Mouse (Mus musculus): ENCODE data around the gene Spaca4. TPM values are rescaled to one million over a fixed set of nuclear protein-coding genes. Genes with fewer than 3 reads are reported as not detected.

The Spaca4 gene
- polyA plus RNA-seq, 2 experiments: not detected

- no peak for ATAC-seq (ENCODE audit: low FRiP score, low read depth)
- no peak within 1 kb of the TSS for H3K4me2 ChIP-seq (replicated peaks; ENCODE audit: low read depth, low read length, severe bottlenecking)
- no peaks in the 10 kb centered on the region for H3K36me3 ChIP-seq (ENCODE audit: control insufficient read depth, insufficient read depth, low read length)
- H3K9me3 ChIP-seq (ENCODE audit: control insufficient read depth, low read length): no peaks in the 10 kb centered on the region
- no peaks in the 10 kb centered on the region for H3K27me3 ChIP-seq (ENCODE audit: control insufficient read depth, insufficient read depth, low read length)
- H3K27ac ChIP-seq (replicated peaks; ENCODE audit: low read depth, low read length): no peak within 1 kb of the TSS
- peaks cover 4% of the 10 kb centered on the region; the same call in 1 of the 2 replicates for H3K4me1 ChIP-seq (ENCODE audit: control insufficient read depth, insufficient read depth, low read length)
- peak within 1 kb of the TSS; percentile 16; the same call in 1 of the 2 replicates for H3K9ac ChIP-seq (ENCODE audit: low read depth, low read length, severe bottlenecking)
- H3K4me3 ChIP-seq (replicated peaks; ENCODE audit: low read length): no peak within 1 kb of the TSS
- no peak for DNase-seq (ENCODE audit: low spot score)
- 68% methylated on average over 7 of the region's 7 CpGs for WGBS
- TF ChIP-seq POLR2A (IDR thresholded peaks at IDR 0.05; ENCODE audit: borderline replicate concordance, extremely low read depth, insufficient read depth, insufficient read length): no peak
These were observed 42.1 kb downstream of the Spaca4 start, which contains the start of gene Ntn5 for GRCm38 (mm10) chr7:45683396-45684050. Gene Ntn5, plus strand, starts transcription at chr7:45684022.

- DNase-seq (ENCODE audit: low spot score) (peak; percentile 88), ATAC-seq (ENCODE audit: low FRiP score, low read depth) (peak; percentile 86)
- Histone ChIP-seq H3K9me3 (ENCODE audit: control insufficient read depth, low read length) (no peaks in the 10 kb centered on the region), H3K36me3 (ENCODE audit: control insufficient read depth, insufficient read depth, low read length) (no peaks in the 10 kb centered on the region), H3K4me2 (replicated peaks; ENCODE audit: low read depth, low read length, severe bottlenecking) (peak overlapping the region; percentile 18; the same call in 1 of the 2 replicates), H3K27me3 (ENCODE audit: control insufficient read depth, insufficient read depth, low read length) (no peaks in the 10 kb centered on the region), H3K4me3 (replicated peaks; ENCODE audit: low read length) (no peak overlapping the region), H3K9ac (ENCODE audit: low read depth, low read length, severe bottlenecking) (0 out of 2 replicates have a peak overlapping the region, but pooled peaks have one; percentile 12), H3K4me1 (ENCODE audit: control insufficient read depth, insufficient read depth, low read length) (peaks cover 4% of the 10 kb centered on the region; the same call in 1 of the 2 replicates), H3K27ac (replicated peaks; ENCODE audit: low read depth, low read length) (no peak overlapping the region)
- 33% methylated on average over 14 of the region's 14 CpGs for WGBS
- TF ChIP-seq POLR2A (IDR thresholded peaks at IDR 0.05; ENCODE audit: borderline replicate concordance, extremely low read depth, insufficient read depth, insufficient read length): peak; percentile 41; the same call in 1 of the 2 replicates
These were observed 43.2 kb downstream of the Spaca4 start for GRCm38 (mm10) chr7:45682144-45683126.

DNA sequence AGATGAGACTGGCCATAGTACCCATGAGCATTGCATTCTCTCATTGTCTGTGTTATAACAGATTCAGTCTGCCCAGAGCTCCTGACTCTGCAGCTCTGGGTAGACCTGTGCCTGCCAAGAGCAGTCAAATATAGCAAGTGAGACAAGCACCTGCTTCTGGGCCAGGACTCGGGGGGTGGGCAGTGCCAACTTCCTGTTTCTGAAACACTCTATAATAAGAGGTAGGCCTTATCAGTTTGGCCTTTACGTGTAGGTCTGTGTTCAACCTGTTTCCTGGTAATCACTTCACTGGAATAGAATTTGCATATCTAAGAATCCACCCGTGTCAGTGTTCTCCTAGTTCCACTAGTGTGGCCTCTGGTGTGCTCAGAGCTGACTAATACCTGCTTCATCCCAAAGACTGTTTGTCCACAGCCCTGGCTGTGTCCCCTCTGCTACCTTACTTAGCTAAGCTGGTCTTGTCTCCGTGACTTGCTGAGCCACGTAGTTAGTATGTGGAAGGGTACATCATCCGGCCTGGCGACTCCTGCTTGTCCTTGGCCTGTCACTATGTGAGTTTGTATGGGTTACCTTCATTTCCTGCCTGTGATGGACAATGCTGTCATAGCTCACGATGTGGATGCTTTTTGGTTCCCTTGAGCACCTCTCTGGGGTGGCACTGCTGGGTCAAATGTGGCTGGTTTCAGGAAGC, 44.4 kb downstream of the Spaca4 start:
- Histone ChIP-seq H3K27ac (replicated peaks; ENCODE audit: low read depth, low read length) (no peak overlapping the region), H3K4me1 (ENCODE audit: control insufficient read depth, insufficient read depth, low read length) (peaks cover 4% of the 10 kb centered on the region; the same call in 1 of the 2 replicates), H3K27me3 (ENCODE audit: control insufficient read depth, insufficient read depth, low read length) (no peaks in the 10 kb centered on the region), H3K36me3 (ENCODE audit: control insufficient read depth, insufficient read depth, low read length) (no peaks in the 10 kb centered on the region), H3K4me3 (replicated peaks; ENCODE audit: low read length) (no peak overlapping the region), H3K9me3 (ENCODE audit: control insufficient read depth, low read length) (no peaks in the 10 kb centered on the region), H3K4me2 (replicated peaks; ENCODE audit: low read depth, low read length, severe bottlenecking) (no peak overlapping the region), H3K9ac (ENCODE audit: low read depth, low read length, severe bottlenecking) (no peak overlapping the region)
- DNase-seq (ENCODE audit: low spot score) (no peak), ATAC-seq (ENCODE audit: low FRiP score, low read depth) (no peak)
- 84% methylated on average over 8 of the region's 8 CpGs for WGBS
- no peak for TF ChIP-seq POLR2A (IDR thresholded peaks at IDR 0.05; ENCODE audit: borderline replicate concordance, extremely low read depth, insufficient read depth, insufficient read length)

GRCm38 (mm10) chr7:45679966-45680621, 45.5 kb downstream of the Spaca4 start:
- Histone ChIP-seq H3K36me3 (ENCODE audit: control insufficient read depth, insufficient read depth, low read length) (no peaks in the 10 kb centered on the region), H3K4me3 (replicated peaks; ENCODE audit: low read length) (no peak overlapping the region), H3K4me2 (replicated peaks; ENCODE audit: low read depth, low read length, severe bottlenecking) (no peak overlapping the region), H3K4me1 (ENCODE audit: control insufficient read depth, insufficient read depth, low read length) (0 out of 2 replicates have a peak, but pooled peaks cover under 1% of the 10 kb centered on the region), H3K9ac (ENCODE audit: low read depth, low read length, severe bottlenecking) (no peak overlapping the region), H3K27ac (replicated peaks; ENCODE audit: low read depth, low read length) (no peak overlapping the region), H3K9me3 (ENCODE audit: control insufficient read depth, low read length) (no peaks in the 10 kb centered on the region), H3K27me3 (ENCODE audit: control insufficient read depth, insufficient read depth, low read length) (no peaks in the 10 kb centered on the region)
- no peak for ATAC-seq (ENCODE audit: low FRiP score, low read depth)
- no peak for DNase-seq (ENCODE audit: low spot score)
- WGBS: 78% methylated on average over 14 of the region's 14 CpGs
- no peak for TF ChIP-seq POLR2A (IDR thresholded peaks at IDR 0.05; ENCODE audit: borderline replicate concordance, extremely low read depth, insufficient read depth, insufficient read length)
